Mouse (Mus musculus): ENCODE measurements around the gene Thrsp. TPM values are rescaled to one million over a fixed set of nuclear protein-coding genes. Genes with fewer than 3 reads are reported as not detected.

Gene Thrsp
- polyA plus RNA-seq, 1 experiment from 2014 or later, result 0.92 TPM

GRCm38 (mm10) chr7:97386806-97387370 lies 30.6 kb downstream of the Thrsp start:
- no peak for ATAC-seq (ENCODE audit: low read depth)
- Histone ChIP-seq H3K27me3 (ENCODE audit: control insufficient read depth, insufficient read depth, low read depth, low read length) (no peaks in the 10 kb centered on the region), H3K4me2 (ENCODE audit: low read depth, low read length) (no peak overlapping the region), H3K27ac (ENCODE audit: low read length) (no peak overlapping the region), H3K9me3 (replicated peaks; ENCODE audit: control insufficient read depth, low read length) (no peaks in the 10 kb centered on the region), H3K9ac (ENCODE audit: low read depth, low read length) (no peak overlapping the region), H3K36me3 (ENCODE audit: control insufficient read depth, insufficient read depth) (peaks cover 50% of the 10 kb centered on the region), H3K4me3 (ENCODE audit: low read depth, low read length) (no peak overlapping the region), H3K4me1 (ENCODE audit: control insufficient read depth, low read depth, low read length) (no peaks in the 10 kb centered on the region)
- WGBS (ENCODE audit: insufficient replicate concordance), result 77% methylated on average over 5 of the region's 5 CpGs

DNA sequence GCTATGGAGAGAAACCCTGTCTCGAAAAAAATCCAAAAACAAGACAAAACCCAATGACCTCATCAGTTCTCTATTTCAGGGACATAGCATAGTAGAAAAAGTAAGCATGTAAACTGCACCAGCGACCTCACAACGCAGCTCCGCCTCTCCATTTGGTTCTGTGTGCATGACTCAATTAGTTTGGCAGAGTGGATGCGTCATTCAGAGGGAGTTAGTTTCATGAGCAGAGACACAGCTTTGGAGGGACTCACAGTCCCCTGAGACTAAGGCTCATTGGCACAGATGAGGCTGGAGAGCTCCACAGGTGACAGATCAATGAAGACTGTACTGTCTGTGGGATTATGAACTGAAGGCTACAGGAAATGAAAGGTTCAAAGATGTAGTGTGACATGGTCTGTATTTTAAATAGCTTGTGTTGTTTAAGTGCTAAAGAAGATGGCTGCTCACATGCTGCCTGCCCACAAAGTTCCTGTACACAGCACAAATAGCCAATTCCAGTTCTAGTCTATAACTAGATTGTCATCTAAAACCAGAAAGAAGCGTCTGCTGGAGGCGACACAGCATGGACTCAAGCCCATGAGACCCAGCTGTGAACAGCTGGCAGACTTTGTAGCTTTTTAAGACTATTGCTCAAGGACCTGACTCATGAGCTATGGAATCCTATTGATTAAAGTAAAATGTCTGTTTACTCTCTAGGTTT lies 31.3 kb downstream of the Thrsp start:
- no peak overlapping the region for H3K27ac ChIP-seq (ENCODE audit: low read length)
- no peak overlapping the region for H3K4me2 ChIP-seq (ENCODE audit: low read depth, low read length)
- ATAC-seq (ENCODE audit: low read depth), result no peak
- no peaks in the 10 kb centered on the region for H3K4me1 ChIP-seq (ENCODE audit: control insufficient read depth, low read depth, low read length)
- no peaks in the 10 kb centered on the region for H3K27me3 ChIP-seq (ENCODE audit: control insufficient read depth, insufficient read depth, low read depth, low read length)
- H3K9me3 ChIP-seq (replicated peaks; ENCODE audit: control insufficient read depth, low read length), result no peaks in the 10 kb centered on the region
- no peak overlapping the region for H3K4me3 ChIP-seq (ENCODE audit: low read depth, low read length)
- H3K9ac ChIP-seq (ENCODE audit: low read depth, low read length), result no peak overlapping the region
- 81% methylated on average over 7 of the region's 7 CpGs for WGBS (ENCODE audit: insufficient replicate concordance)
- H3K36me3 ChIP-seq (ENCODE audit: control insufficient read depth, insufficient read depth), result peaks cover 48% of the 10 kb centered on the region

DNA sequence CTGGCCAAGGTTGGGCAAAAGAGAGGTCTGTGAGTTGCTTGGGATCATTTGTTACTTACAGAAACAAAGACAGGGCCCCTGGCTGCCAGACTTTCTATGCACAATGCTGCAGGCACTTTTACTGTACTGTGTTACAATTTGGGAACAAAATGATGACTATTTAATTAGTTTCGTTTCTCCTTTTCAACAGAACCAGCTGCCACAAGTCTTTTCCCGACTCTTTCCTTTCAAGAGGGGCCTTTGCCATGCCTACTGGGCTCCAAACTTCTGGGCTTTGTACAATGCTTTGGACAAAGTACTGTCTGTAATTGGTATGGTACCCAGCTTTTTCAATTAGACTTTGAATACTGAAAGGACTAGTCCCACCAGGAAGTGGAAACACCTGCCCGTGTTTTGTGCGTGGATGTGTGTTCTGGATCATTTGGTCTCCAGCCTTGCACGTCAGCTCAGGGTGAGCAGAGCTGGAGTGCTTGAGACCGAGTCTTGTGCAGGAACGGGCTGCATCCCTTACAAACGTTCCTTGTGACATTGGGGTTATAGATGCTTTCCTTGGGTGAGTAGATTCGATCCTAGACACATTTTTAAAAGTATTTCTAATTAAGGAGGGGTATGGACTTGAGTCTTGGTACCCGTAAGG lies 33.9 kb downstream of the Thrsp start:
- H3K36me3 ChIP-seq (ENCODE audit: control insufficient read depth, insufficient read depth), result peaks cover 55% of the 10 kb centered on the region
- no peak overlapping the region for H3K4me2 ChIP-seq (ENCODE audit: low read depth, low read length)
- no peak overlapping the region for H3K27ac ChIP-seq (ENCODE audit: low read length)
- H3K4me3 ChIP-seq (ENCODE audit: low read depth, low read length), result no peak overlapping the region
- 79% methylated on average over 10 of the region's 10 CpGs for WGBS (ENCODE audit: insufficient replicate concordance)
- no peaks in the 10 kb centered on the region for H3K27me3 ChIP-seq (ENCODE audit: control insufficient read depth, insufficient read depth, low read depth, low read length)
- ATAC-seq (ENCODE audit: low read depth), result no peak
- H3K9me3 ChIP-seq (replicated peaks; ENCODE audit: control insufficient read depth, low read length), result no peaks in the 10 kb centered on the region
- H3K9ac ChIP-seq (ENCODE audit: low read depth, low read length), result no peak overlapping the region
- H3K4me1 ChIP-seq (ENCODE audit: control insufficient read depth, low read depth, low read length), result no peaks in the 10 kb centered on the region

DNA sequence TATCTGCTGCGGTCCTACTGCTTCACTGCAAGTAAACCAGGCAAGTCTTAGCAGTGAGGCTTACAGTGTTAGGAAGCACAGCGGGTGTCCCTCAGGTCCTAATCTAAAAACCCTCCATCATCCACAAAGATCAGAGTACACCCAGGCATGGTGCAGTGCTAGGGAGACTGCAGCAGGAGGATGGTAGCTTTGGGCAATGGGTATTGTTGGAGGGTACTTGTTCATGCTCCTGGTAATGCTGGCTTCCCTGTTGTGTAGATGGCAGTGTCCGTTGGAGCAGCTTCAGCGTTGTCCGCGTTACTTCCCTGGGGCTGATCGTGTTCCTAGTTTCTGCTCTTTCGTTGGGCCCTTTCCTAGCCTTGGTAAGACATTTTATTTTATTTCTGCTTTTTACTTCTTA lies 34.9 kb downstream of the Thrsp start:
- Histone ChIP-seq H3K9me3 (replicated peaks; ENCODE audit: control insufficient read depth, low read length) (no peaks in the 10 kb centered on the region), H3K9ac (ENCODE audit: low read depth, low read length) (no peak overlapping the region), H3K4me1 (ENCODE audit: control insufficient read depth, low read depth, low read length) (no peaks in the 10 kb centered on the region), H3K4me3 (ENCODE audit: low read depth, low read length) (no peak overlapping the region), H3K4me2 (ENCODE audit: low read depth, low read length) (no peak overlapping the region), H3K27me3 (ENCODE audit: control insufficient read depth, insufficient read depth, low read depth, low read length) (no peaks in the 10 kb centered on the region), H3K36me3 (ENCODE audit: control insufficient read depth, insufficient read depth) (peaks cover 58% of the 10 kb centered on the region), H3K27ac (ENCODE audit: low read length) (no peak overlapping the region)
- WGBS (ENCODE audit: insufficient replicate concordance), result 88% methylated on average over 8 of the region's 8 CpGs
- no peak for ATAC-seq (ENCODE audit: low read depth)

DNA sequence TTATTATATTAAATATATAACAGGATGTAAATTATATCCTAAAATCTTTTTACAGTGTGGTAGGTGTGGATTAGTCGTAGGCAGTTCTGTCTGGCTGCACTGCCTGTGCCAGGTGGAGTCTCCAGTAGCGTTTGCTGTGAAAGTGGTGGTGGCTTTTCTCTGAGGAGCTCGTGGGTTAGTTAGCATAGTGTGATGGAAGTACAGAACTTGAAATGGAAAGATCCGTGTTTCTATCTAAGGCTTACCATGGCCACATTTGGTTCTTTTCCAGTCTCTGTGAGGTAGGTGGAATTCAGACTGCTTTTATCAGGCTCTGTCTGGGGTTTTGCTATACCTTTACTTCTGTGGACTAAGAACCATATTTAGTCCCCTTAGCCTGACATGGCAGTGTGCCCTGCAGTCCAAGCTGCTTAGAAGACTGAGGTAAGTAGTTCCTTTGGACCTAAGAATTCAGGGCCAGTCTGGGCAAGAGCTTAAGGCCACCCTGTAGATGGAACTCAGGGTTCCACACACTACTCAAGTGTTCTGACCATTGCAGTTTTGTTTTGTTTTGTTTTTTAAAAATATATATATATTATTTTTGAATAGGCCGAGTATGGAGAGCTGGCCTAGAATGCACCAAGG lies 36.9 kb downstream of the Thrsp start:
- no peak overlapping the region for H3K4me3 ChIP-seq (ENCODE audit: low read depth, low read length)
- H3K9ac ChIP-seq (ENCODE audit: low read depth, low read length), result no peak overlapping the region
- no peaks in the 10 kb centered on the region for H3K9me3 ChIP-seq (replicated peaks; ENCODE audit: control insufficient read depth, low read length)
- WGBS (ENCODE audit: insufficient replicate concordance), result 80% methylated on average over 5 of the region's 5 CpGs
- no peaks in the 10 kb centered on the region; the same call in 1 of the 2 replicates for H3K4me1 ChIP-seq (ENCODE audit: control insufficient read depth, low read depth, low read length)
- H3K4me2 ChIP-seq (ENCODE audit: low read depth, low read length), result no peak overlapping the region
- ATAC-seq (ENCODE audit: low read depth), result no peak
- H3K27ac ChIP-seq (ENCODE audit: low read length), result no peak overlapping the region
- peaks cover 53% of the 10 kb centered on the region for H3K36me3 ChIP-seq (ENCODE audit: control insufficient read depth, insufficient read depth)
- no peaks in the 10 kb centered on the region for H3K27me3 ChIP-seq (ENCODE audit: control insufficient read depth, insufficient read depth, low read depth, low read length)

DNA sequence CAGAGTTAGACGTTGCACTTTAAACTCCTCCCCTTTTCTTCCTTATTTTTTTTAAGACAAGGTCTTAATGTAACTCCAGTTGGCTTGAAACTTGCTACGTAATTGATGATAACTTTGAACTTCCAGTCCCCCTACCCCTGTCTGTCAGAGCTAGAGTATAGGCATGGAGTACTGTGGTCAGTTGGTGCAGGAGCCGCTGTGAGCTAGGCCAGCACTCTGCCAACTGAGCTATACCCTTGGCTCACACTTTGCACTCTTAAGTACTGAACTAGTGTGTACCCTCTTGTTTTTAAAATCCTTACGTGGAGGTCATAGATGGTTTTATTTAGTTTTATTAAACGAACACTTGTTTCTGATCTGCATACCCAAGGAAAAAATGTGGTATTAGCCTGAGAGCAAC lies 38.2 kb downstream of the Thrsp start:
- Histone ChIP-seq H3K27me3 (ENCODE audit: control insufficient read depth, insufficient read depth, low read depth, low read length) (no peaks in the 10 kb centered on the region), H3K36me3 (ENCODE audit: control insufficient read depth, insufficient read depth) (peaks cover 52% of the 10 kb centered on the region), H3K9ac (ENCODE audit: low read depth, low read length) (no peak overlapping the region), H3K9me3 (replicated peaks; ENCODE audit: control insufficient read depth, low read length) (no peaks in the 10 kb centered on the region), H3K4me3 (ENCODE audit: low read depth, low read length) (no peak overlapping the region), H3K4me2 (ENCODE audit: low read depth, low read length) (no peak overlapping the region), H3K27ac (ENCODE audit: low read length) (no peak overlapping the region), H3K4me1 (ENCODE audit: control insufficient read depth, low read depth, low read length) (no peaks in the 10 kb centered on the region; the same call in 1 of the 2 replicates)
- WGBS (ENCODE audit: insufficient replicate concordance), result 78% methylated on average over 5 of the region's 5 CpGs
- ATAC-seq (ENCODE audit: low read depth), result no peak

GRCm38 (mm10) chr7:97375906-97376305 lies 41.6 kb downstream of the Thrsp start:
- Histone ChIP-seq H3K9ac (ENCODE audit: low read depth, low read length) (no peak overlapping the region), H3K4me1 (ENCODE audit: control insufficient read depth, low read depth, low read length) (peaks cover 12% of the 10 kb centered on the region), H3K27me3 (ENCODE audit: control insufficient read depth, insufficient read depth, low read depth, low read length) (no peaks in the 10 kb centered on the region), H3K27ac (ENCODE audit: low read length) (no peak overlapping the region), H3K36me3 (ENCODE audit: control insufficient read depth, insufficient read depth) (peaks cover 26% of the 10 kb centered on the region), H3K4me2 (ENCODE audit: low read depth, low read length) (no peak overlapping the region), H3K4me3 (ENCODE audit: low read depth, low read length) (no peak overlapping the region), H3K9me3 (replicated peaks; ENCODE audit: control insufficient read depth, low read length) (no peaks in the 10 kb centered on the region)
- ATAC-seq (ENCODE audit: low read depth), result no peak
- WGBS (ENCODE audit: insufficient replicate concordance), result 53% methylated on average over 2 of the region's 2 CpGs

GRCm38 (mm10) chr7:97375101-97375500 lies 42.4 kb downstream of the Thrsp start:
- Histone ChIP-seq H3K27ac (ENCODE audit: low read length) (no peak overlapping the region), H3K4me3 (ENCODE audit: low read depth, low read length) (no peak overlapping the region), H3K9ac (ENCODE audit: low read depth, low read length) (no peak overlapping the region), H3K36me3 (ENCODE audit: control insufficient read depth, insufficient read depth) (peaks cover 22% of the 10 kb centered on the region), H3K4me1 (ENCODE audit: control insufficient read depth, low read depth, low read length) (peaks cover 15% of the 10 kb centered on the region), H3K27me3 (ENCODE audit: control insufficient read depth, insufficient read depth, low read depth, low read length) (no peaks in the 10 kb centered on the region), H3K4me2 (ENCODE audit: low read depth, low read length) (no peak overlapping the region), H3K9me3 (replicated peaks; ENCODE audit: control insufficient read depth, low read length) (no peaks in the 10 kb centered on the region)
- 83% methylated on average over 9 of the region's 9 CpGs for WGBS (ENCODE audit: insufficient replicate concordance)
- ATAC-seq (ENCODE audit: low read depth), result no peak

DNA sequence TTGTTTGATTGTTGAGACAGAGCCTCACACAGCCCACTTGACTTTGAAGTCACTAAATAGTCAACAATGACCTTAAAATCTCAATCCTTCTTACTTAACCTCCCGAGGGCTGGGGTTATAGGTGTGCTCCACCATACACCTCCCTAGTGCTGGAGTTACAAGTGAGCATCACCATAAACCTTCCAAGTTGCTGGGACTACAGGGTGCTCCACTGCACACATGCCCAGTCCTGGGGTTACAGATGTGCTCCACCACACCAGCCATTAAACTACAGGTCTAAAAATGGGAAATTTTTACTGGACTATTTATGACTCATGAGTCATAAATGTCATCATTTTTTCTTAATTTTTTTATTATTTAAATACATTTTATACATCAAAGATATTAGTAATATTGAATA lies 51.6 kb downstream of the Thrsp start:
- ATAC-seq (ENCODE audit: low read depth), result no peak

More for the DNA sequence above, 51.6 kb downstream of the Thrsp start:
- Histone ChIP-seq H3K9me3 (replicated peaks; ENCODE audit: control insufficient read depth, low read length) (no peaks in the 10 kb centered on the region), H3K4me2 (ENCODE audit: low read depth, low read length) (no peak overlapping the region), H3K4me1 (ENCODE audit: control insufficient read depth, low read depth, low read length) (peaks cover 3% of the 10 kb centered on the region), H3K27me3 (ENCODE audit: control insufficient read depth, insufficient read depth, low read depth, low read length) (no peaks in the 10 kb centered on the region), H3K9ac (ENCODE audit: low read depth, low read length) (no peak overlapping the region), H3K27ac (ENCODE audit: low read length) (no peak overlapping the region), H3K4me3 (ENCODE audit: low read depth, low read length) (no peak overlapping the region), H3K36me3 (ENCODE audit: control insufficient read depth, insufficient read depth) (no peaks in the 10 kb centered on the region)
- 52% methylated on average over 1 of the region's 1 CpGs for WGBS (ENCODE audit: insufficient replicate concordance)
